Mouse (Mus musculus) G1E (cell line): ENCODE data around the gene Llcfc1.

Source experiments
- CTCF ChIP-seq: IDR thresholded peaks from 2 replicates; pipeline ENCODE4 v1.5.1; 2012; ENCODE audit warnings: low read depth, low read length, inconsistent platforms, mixed read lengths
- GATA1 ChIP-seq: IDR thresholded peaks from 2 replicates; pipeline ENCODE4 v1.6.1; 2012; ENCODE audit warnings: borderline replicate concordance, low read length, inconsistent platforms, mixed read lengths
- GATA2 ChIP-seq: IDR thresholded peaks from 2 replicates; pipeline ENCODE4 v1.6.1; 2012; ENCODE audit warnings: low read depth, low read length, inconsistent platforms, borderline replicate concordance
- POLR2AphosphoS5 ChIP-seq: IDR thresholded peaks from 2 replicates; pipeline ENCODE4 v1.6.1; 2012; ENCODE audit warnings: low read depth, low read length, inconsistent platforms; ENCODE audit not compliant: insufficient replicate concordance
- TAL1 ChIP-seq: conservative IDR thresholded peaks from 2 replicates; pipeline ENCODE4 v1.6.1; 2012; ENCODE audit warnings: low read depth, low read length, inconsistent platforms, mixed read lengths

GRCm38 (mm10) chr6:41701245-41701644 is 17.0 kb downstream of the Llcfc1 start:
- TF ChIP-seq CTCF: no peak
- TF ChIP-seq POLR2AphosphoS5: no peak
- no peak for TF ChIP-seq GATA1
- TF ChIP-seq TAL1: peak; percentile 26; the same call in 1 of the 2 replicates
- no peak for TF ChIP-seq GATA2
